Comparison of ENCODE assay signal across 29 mouse cellular contexts in the genomic region with DNA sequence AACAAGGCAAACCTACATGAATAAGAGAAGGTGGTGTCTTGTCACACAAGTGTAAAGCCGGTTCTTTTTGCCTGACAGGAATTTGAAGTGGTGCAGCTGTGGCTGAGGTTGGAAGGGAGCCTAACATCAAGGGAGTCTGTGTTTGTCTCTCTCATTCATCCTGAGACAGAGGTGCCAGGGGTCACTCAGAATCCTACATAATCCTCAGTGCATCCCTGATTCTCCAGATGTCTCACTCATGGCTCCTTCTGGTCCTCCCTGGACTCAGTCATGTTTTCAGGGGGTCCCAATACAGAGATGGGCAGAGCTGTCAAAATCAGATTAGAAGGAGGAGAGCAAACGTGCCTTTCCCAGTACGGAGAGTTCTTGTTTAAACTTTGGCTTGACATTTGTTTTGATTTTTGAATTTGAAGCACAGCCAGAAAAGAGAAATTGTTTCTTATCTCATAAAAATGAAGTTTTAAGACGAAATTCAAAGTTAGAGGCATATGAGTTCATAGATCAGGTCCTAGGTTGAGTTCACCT.
DNase-seq lines count a peak whose midpoint lies in the region; ATAC-seq and TF ChIP-seq lines count a peak whose summit lies in the region.
"Had no signal": no experiment of that assay in that cellular context is flagged by ENCODE, and none has a peak within 500 bp of the region (broad histone marks: within the 10 kb centered on the region; RNA-seq: fewer than 3 reads in every experiment).

No protein-coding gene starts in this region.

- no peak for TF ChIP-seq POLR2A in brain, embryonic 14.5 days (IDR thresholded peaks at IDR 0.05; ENCODE audit: borderline replicate concordance, extremely low read depth, insufficient read depth, insufficient read length, poor library complexity, severe bottlenecking)

- 72% methylated on average over 4 of the region's 4 CpGs for WGBS in hindbrain, embryonic 14.5 days

- no peaks in the 10 kb centered on the region for H3K27me3 ChIP-seq in hindbrain, embryonic 14.5 days (ENCODE audit: control insufficient read depth, insufficient read depth, low read length)
- H3K27me3 ChIP-seq: embryonic facial prominence, embryonic 15.5 days; forebrain, embryonic 12.5 days; hindbrain, embryonic 15.5 days; liver, embryonic 12.5 days; megakaryocyte, embryonic 14.5 days; midbrain, embryonic 13.5 days; neural tube, embryonic 13.5 days had no signal

- no peaks in the 10 kb centered on the region for H3K9me3 ChIP-seq in hindbrain, embryonic 14.5 days (ENCODE audit: control insufficient read depth, low read length)
- H3K9me3 ChIP-seq: embryonic facial prominence, embryonic 15.5 days; forebrain, embryonic 12.5 days; hindbrain, embryonic 15.5 days; liver, embryonic 12.5 days; megakaryocyte, embryonic 14.5 days; midbrain, embryonic 13.5 days; neural tube, embryonic 13.5 days had no signal

- no peak for ATAC-seq in hindbrain, embryonic 14.5 days (ENCODE audit: low FRiP score)
- ATAC-seq: activated CD4-positive, CD25-positive, alpha-beta regulatory T cell, adult 4 months; inflammation-experienced regulatory T-cells, adult 6 months; liver, embryonic 12.5 days; liver, postnatal 0 days; midbrain, embryonic 13.5 days had no signal

- no peak overlapping the region for H3K9ac ChIP-seq in hindbrain, embryonic 14.5 days
- H3K9ac ChIP-seq: embryonic facial prominence, embryonic 15.5 days; forebrain, embryonic 12.5 days; hindbrain, embryonic 15.5 days; liver, embryonic 12.5 days; liver, postnatal 0 days; midbrain, embryonic 13.5 days; neural tube, embryonic 13.5 days had no signal

- H3K4me2 ChIP-seq in hindbrain, embryonic 14.5 days (replicated peaks) = no peak overlapping the region
- H3K4me2 ChIP-seq: embryonic facial prominence, embryonic 15.5 days; forebrain, embryonic 12.5 days; hindbrain, embryonic 15.5 days; liver, embryonic 12.5 days; midbrain, embryonic 13.5 days; neural tube, embryonic 13.5 days had no signal

- no peaks in the 10 kb centered on the region for H3K36me3 ChIP-seq in hindbrain, embryonic 14.5 days (replicated peaks; ENCODE audit: control insufficient read depth, insufficient read depth)
- H3K36me3 ChIP-seq: embryonic facial prominence, embryonic 15.5 days; forebrain, embryonic 12.5 days; hindbrain, embryonic 15.5 days; liver, embryonic 12.5 days; midbrain, embryonic 13.5 days; neural tube, embryonic 13.5 days had no signal

- no peaks in the 10 kb centered on the region for H3K4me1 ChIP-seq in hindbrain, embryonic 14.5 days (replicated peaks; ENCODE audit: control insufficient read depth, insufficient read depth, low read length)
- H3K4me1 ChIP-seq: embryonic facial prominence, embryonic 15.5 days; forebrain, embryonic 12.5 days; hindbrain, embryonic 15.5 days; liver, embryonic 12.5 days; megakaryocyte, embryonic 14.5 days; midbrain, embryonic 13.5 days; neural tube, embryonic 13.5 days had no signal

- H3K4me3 ChIP-seq in hindbrain, embryonic 14.5 days (replicated peaks; ENCODE audit: low read length) = no peak overlapping the region
- H3K4me3 ChIP-seq: embryonic facial prominence, embryonic 15.5 days; forebrain, embryonic 12.5 days; hindbrain, embryonic 15.5 days; liver, embryonic 12.5 days; megakaryocyte, embryonic 14.5 days; midbrain, embryonic 13.5 days; neural tube, embryonic 13.5 days had no signal

- peak; percentile 11 for DNase-seq in embryo, embryonic 10 days (ENCODE audit: low spot score)
- DNase-seq in embryo, embryonic 11 days = no peak
- peak; percentile 9 for DNase-seq in heart, adult 8-10 months (ENCODE audit: low spot score)
- no peak for DNase-seq in heart, adult 11 months
- DNase-seq in kidney, postnatal 10 days = peak; percentile 16
- DNase-seq in kidney, adult 8-10 months = no peak
- peak; percentile 3 for DNase-seq in brain, embryonic 14.5 days (ENCODE audit: low read depth)
- DNase-seq in hindbrain, embryonic 14.5 days (ENCODE audit: low spot score) = no peak
- DNase-seq: adrenal gland, adult 2 months; adrenal gland, postnatal 36 days; cerebellum, adult 2 months; cerebellum, postnatal 14 days; gastrocnemius, postnatal 10 days; kidney, postnatal 36 days; left cerebral cortex, postnatal 4 days; liver, postnatal 0 days; lung, postnatal 36 days; right cerebral cortex, postnatal 4 days; thymus, adult 2 months; thymus, postnatal 36 days had no signal

- H3K27ac ChIP-seq in hindbrain, embryonic 14.5 days = no peak overlapping the region
- H3K27ac ChIP-seq: embryonic facial prominence, embryonic 15.5 days; forebrain, embryonic 12.5 days; hindbrain, embryonic 15.5 days; liver, embryonic 12.5 days; midbrain, embryonic 13.5 days; neural tube, embryonic 13.5 days had no signal

- no peak for TF ChIP-seq CTCF in brain, embryonic 14.5 days (IDR thresholded peaks at IDR 0.05; ENCODE audit: borderline replicate concordance, extremely low read depth, insufficient read depth, insufficient read length)

Comparison
In these comparisons a context has a peak if more than half of its experiments do, and no peak if none do; other contexts are left out.
1. DNase-seq: peak in embryo, embryonic 10 days (single experiment), heart, adult 8-10 months (single experiment), kidney, postnatal 10 days (single experiment) and brain, embryonic 14.5 days (single experiment); none in embryo, embryonic 11 days (single experiment), heart, adult 11 months (single experiment), kidney, adult 8-10 months (0 of 2) and hindbrain, embryonic 14.5 days (single experiment).